Mouse (Mus musculus): ENCODE results near the gene Gal3st2c.

DNA sequence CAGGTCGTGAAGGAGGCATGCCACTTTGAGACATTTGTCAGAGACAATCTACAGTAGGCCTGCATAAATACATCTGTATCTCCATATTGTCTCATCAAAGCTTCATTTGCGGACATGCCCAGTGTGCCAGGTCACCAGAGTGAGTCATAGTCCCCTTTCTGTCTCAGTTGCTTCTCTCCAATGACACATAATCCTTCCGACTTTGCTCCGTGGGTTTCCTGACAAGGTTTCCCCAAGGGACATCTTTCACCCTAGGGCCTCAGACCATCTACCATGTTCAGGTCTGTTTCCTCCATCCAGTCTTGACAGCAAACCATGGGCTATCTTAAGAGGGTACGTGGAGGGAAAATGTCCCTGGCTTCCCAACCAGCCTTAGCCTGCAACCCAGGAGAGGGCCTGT, 60.8 kb downstream of the Gal3st2c start:
- TF ChIP-seq CTCF (IDR thresholded peaks at IDR 0.05; ENCODE audit: borderline replicate concordance, insufficient read depth, low read depth, low read length) = no peak
- no peak for TF ChIP-seq POLR2A (IDR thresholded peaks at IDR 0.05; ENCODE audit: borderline replicate concordance, insufficient read depth, low read length)
